Mouse (Mus musculus): ENCODE results near the gene Gtf2ird1.

Gtf2ird1 gene

GRCm38 (mm10) chr5:134409606-134410306, 46.8 kb downstream of the Gtf2ird1 start:
- 96% methylated on average over 6 of the region's 6 CpGs for WGBS

GRCm38 (mm10) chr5:134408119-134408518, 48.4 kb downstream of the Gtf2ird1 start:
- 95% methylated on average over 5 of the region's 5 CpGs for whole genome bisulfite sequencing

- 58% methylated on average over 18 of the region's 18 CpGs for WGBS
Observed at GRCm38 (mm10) chr5:134401841-134402240, 54.7 kb downstream of the Gtf2ird1 start.

GRCm38 (mm10) chr5:134397434-134398163, 58.9 kb downstream of the Gtf2ird1 start:
- WGBS, result 87% methylated on average over 15 of the region's 15 CpGs

- WGBS, result 65% methylated on average over 9 of the region's 9 CpGs
Observed at GRCm38 (mm10) chr5:134396519-134396918, 60.0 kb downstream of the Gtf2ird1 start.

- 57% methylated on average over 10 of the region's 10 CpGs for WGBS
Observed at GRCm38 (mm10) chr5:134394624-134395023, 61.9 kb downstream of the Gtf2ird1 start.

- WGBS, result 73% methylated on average over 6 of the region's 6 CpGs
Observed at GRCm38 (mm10) chr5:134393624-134394023, 62.9 kb downstream of the Gtf2ird1 start.

GRCm38 (mm10) chr5:134385106-134385505, 71.4 kb downstream of the Gtf2ird1 start:
- 64% methylated on average over 2 of the region's 2 CpGs for WGBS

GRCm38 (mm10) chr5:134375256-134375655, 81.3 kb downstream of the Gtf2ird1 start:
- WGBS, result 64% methylated on average over 1 of the region's 1 CpGs

- WGBS, result 64% methylated on average over 9 of the region's 9 CpGs
Observed at GRCm38 (mm10) chr5:134373912-134374488, 82.5 kb downstream of the Gtf2ird1 start.

GRCm38 (mm10) chr5:134372926-134373658, 83.4 kb downstream of the Gtf2ird1 start:
- whole genome bisulfite sequencing, result 92% methylated on average over 6 of the region's 6 CpGs

- 89% methylated on average over 5 of the region's 5 CpGs for WGBS
Observed at GRCm38 (mm10) chr5:134371511-134372289, 84.8 kb downstream of the Gtf2ird1 start.

- 100% methylated on average over 2 of the region's 2 CpGs for WGBS
Observed at GRCm38 (mm10) chr5:134370831-134371230, 85.7 kb downstream of the Gtf2ird1 start.

- 93% methylated on average over 4 of the region's 4 CpGs for WGBS
Observed at GRCm38 (mm10) chr5:134359101-134359500, 97.4 kb downstream of the Gtf2ird1 start.

- WGBS, result 92% methylated on average over 4 of the region's 4 CpGs
Observed at GRCm38 (mm10) chr5:134355372-134355771, 101.1 kb downstream of the Gtf2ird1 start.

- 45% methylated on average over 4 of the region's 4 CpGs for WGBS
Observed at GRCm38 (mm10) chr5:134353117-134353516, 103.4 kb downstream of the Gtf2ird1 start.

GRCm38 (mm10) chr5:134352527-134353001, 104.0 kb downstream of the Gtf2ird1 start:
- WGBS, result 43% methylated on average over 3 of the region's 3 CpGs

- WGBS, result 12% methylated on average over 10 of the region's 10 CpGs
Observed at GRCm38 (mm10) chr5:134350660-134351059, 105.9 kb downstream of the Gtf2ird1 start.

- 81% methylated on average over 2 of the region's 2 CpGs for WGBS
Observed at GRCm38 (mm10) chr5:134347066-134347465, 109.5 kb downstream of the Gtf2ird1 start.

GRCm38 (mm10) chr5:134345449-134345848, 111.1 kb downstream of the Gtf2ird1 start:
- WGBS, result 68% methylated on average over 9 of the region's 9 CpGs

GRCm38 (mm10) chr5:134344076-134344475, 112.4 kb downstream of the Gtf2ird1 start:
- 91% methylated on average over 8 of the region's 8 CpGs for WGBS

All from cerebral cortex, adult 2 months (tissue).